Mouse (Mus musculus) MEL (cell line): ENCODE data around the gene Sos1.

Experiments
- CTCF ChIP-seq, 3 experiments: IDR thresholded peaks in 2 of 3; conservative IDR thresholded peaks in 1 of 3; 2 replicates each; pipeline ENCODE4 v1.5.1; 2011 to 2012; ENCODE audit warnings: low read length in 3 of 3, low read depth in 2 of 3, mild to moderate bottlenecking in 2 of 3, improper control_type of control experiment in 1 of 3, inconsistent platforms in 1 of 3, mixed read lengths in 1 of 3, moderate library complexity in 1 of 3; ENCODE audit not compliant: control insufficient read depth in 1 of 3, insufficient read depth in 1 of 3, poor library complexity in 1 of 3, severe bottlenecking in 1 of 3
- POLR2A ChIP-seq, 2 experiments: IDR thresholded peaks; 2 replicates each; pipeline ENCODE4 v1.6.1; 2011 to 2012; ENCODE audit warnings: low read length in 2 of 2, mild to moderate bottlenecking in 2 of 2, control low read depth in 1 of 2, improper control_type of control experiment in 1 of 2, low read depth in 1 of 2, moderate library complexity in 1 of 2; ENCODE audit not compliant: control insufficient read depth in 1 of 2, insufficient read depth in 1 of 2, poor library complexity in 1 of 2
- SMC3 ChIP-seq: IDR thresholded peaks from 2 replicates; pipeline ENCODE4 v1.6.1; 2011; ENCODE audit warnings: low read depth, low read length, improper control_type of control experiment

- TF ChIP-seq POLR2A (IDR thresholded peaks at IDR 0.05; ENCODE audit: control insufficient read depth in 1 of 2, insufficient read depth in 1 of 2, low read depth in 1 of 2, low read length in 2 of 2, poor library complexity in 1 of 2) (no peak), SMC3 (no peak), CTCF (IDR thresholded peaks at IDR 0.05 in 2 of 3, conservative IDR thresholded peaks at IDR 0.05 in 1 of 3; ENCODE audit: control insufficient read depth in 1 of 3, insufficient read depth in 1 of 3, low read depth in 2 of 3, low read length in 3 of 3, poor library complexity in 1 of 3, severe bottlenecking in 1 of 3) (no peak)
Observed at GRCm38 (mm10) chr17:80445433-80445832, 34.8 kb downstream of the Sos1 start.
